Mouse (Mus musculus): ENCODE results near the gene Insig2. TPM values are rescaled to one million over a fixed set of nuclear protein-coding genes. Genes with fewer than 3 reads are reported as not detected.

The Insig2 gene
- polyA plus RNA-seq, 1 experiment from 2014 or later: 25.1 TPM

GRCm38 (mm10) chr1:121293571-121293970 is 38.8 kb downstream of the Insig2 start:
- WGBS: 63% methylated on average over 3 of the region's 3 CpGs
- Histone ChIP-seq H3K4me1 (ENCODE audit: control insufficient read depth, insufficient read depth, low read length) (no peaks in the 10 kb centered on the region), H3K36me3 (ENCODE audit: control insufficient read depth, insufficient read depth, low read length) (no peaks in the 10 kb centered on the region), H3K9me3 (ENCODE audit: control insufficient read depth, low read length) (no peaks in the 10 kb centered on the region), H3K4me3 (ENCODE audit: low read length) (no peak overlapping the region), H3K4me2 (ENCODE audit: low read depth, low read length) (no peak overlapping the region), H3K27ac (ENCODE audit: low read length) (no peak overlapping the region), H3K9ac (ENCODE audit: low read depth, low read length) (no peak overlapping the region), H3K27me3 (replicated peaks; ENCODE audit: control insufficient read depth, insufficient read depth, low read length) (no peaks in the 10 kb centered on the region)
- ATAC-seq: no peak

- Histone ChIP-seq H3K9me3 (ENCODE audit: control insufficient read depth, low read length) (no peaks in the 10 kb centered on the region), H3K27me3 (replicated peaks; ENCODE audit: control insufficient read depth, insufficient read depth, low read length) (no peaks in the 10 kb centered on the region), H3K4me2 (ENCODE audit: low read depth, low read length) (no peak overlapping the region), H3K9ac (ENCODE audit: low read depth, low read length) (no peak overlapping the region), H3K27ac (ENCODE audit: low read length) (no peak overlapping the region), H3K36me3 (ENCODE audit: control insufficient read depth, insufficient read depth, low read length) (no peaks in the 10 kb centered on the region), H3K4me1 (ENCODE audit: control insufficient read depth, insufficient read depth, low read length) (no peaks in the 10 kb centered on the region), H3K4me3 (ENCODE audit: low read length) (no peak overlapping the region)
- 78% methylated on average over 10 of the region's 10 CpGs for WGBS
- ATAC-seq: no peak
Measured at GRCm38 (mm10) chr1:121290841-121291240, 41.5 kb downstream of the Insig2 start.

- no peaks in the 10 kb centered on the region for H3K4me1 ChIP-seq (ENCODE audit: control insufficient read depth, insufficient read depth, low read length)
Measured at GRCm38 (mm10) chr1:121290340-121290739, 42.0 kb downstream of the Insig2 start.

GRCm38 (mm10) chr1:121284197-121284596 is 48.2 kb downstream of the Insig2 start:
- Histone ChIP-seq H3K4me1 (ENCODE audit: control insufficient read depth, insufficient read depth, low read length) (no peaks in the 10 kb centered on the region), H3K27me3 (replicated peaks; ENCODE audit: control insufficient read depth, insufficient read depth, low read length) (no peaks in the 10 kb centered on the region), H3K27ac (ENCODE audit: low read length) (no peak overlapping the region), H3K36me3 (ENCODE audit: control insufficient read depth, insufficient read depth, low read length) (no peaks in the 10 kb centered on the region), H3K9ac (ENCODE audit: low read depth, low read length) (no peak overlapping the region), H3K9me3 (ENCODE audit: control insufficient read depth, low read length) (no peaks in the 10 kb centered on the region), H3K4me3 (ENCODE audit: low read length) (no peak overlapping the region), H3K4me2 (ENCODE audit: low read depth, low read length) (no peak overlapping the region)
- WGBS: 84% methylated on average over 2 of the region's 2 CpGs
- peak; percentile 72 for ATAC-seq

More at GRCm38 (mm10) chr1:121290340-121290739, 42.0 kb downstream of the Insig2 start:
- Histone ChIP-seq H3K4me3 (ENCODE audit: low read length) (no peak overlapping the region), H3K27me3 (replicated peaks; ENCODE audit: control insufficient read depth, insufficient read depth, low read length) (no peaks in the 10 kb centered on the region), H3K9ac (ENCODE audit: low read depth, low read length) (no peak overlapping the region), H3K9me3 (ENCODE audit: control insufficient read depth, low read length) (no peaks in the 10 kb centered on the region), H3K27ac (ENCODE audit: low read length) (no peak overlapping the region), H3K36me3 (ENCODE audit: control insufficient read depth, insufficient read depth, low read length) (no peaks in the 10 kb centered on the region), H3K4me2 (ENCODE audit: low read depth, low read length) (no peak overlapping the region)
- WGBS: 70% methylated on average over 5 of the region's 5 CpGs
- no peak for ATAC-seq

GRCm38 (mm10) chr1:121280501-121280900 is 51.9 kb downstream of the Insig2 start:
- Histone ChIP-seq H3K4me2 (ENCODE audit: low read depth, low read length) (no peak overlapping the region), H3K9ac (ENCODE audit: low read depth, low read length) (no peak overlapping the region), H3K36me3 (ENCODE audit: control insufficient read depth, insufficient read depth, low read length) (no peaks in the 10 kb centered on the region), H3K27ac (ENCODE audit: low read length) (no peak overlapping the region), H3K4me3 (ENCODE audit: low read length) (no peak overlapping the region), H3K27me3 (replicated peaks; ENCODE audit: control insufficient read depth, insufficient read depth, low read length) (no peaks in the 10 kb centered on the region), H3K9me3 (ENCODE audit: control insufficient read depth, low read length) (no peaks in the 10 kb centered on the region), H3K4me1 (ENCODE audit: control insufficient read depth, insufficient read depth, low read length) (no peaks in the 10 kb centered on the region)
- ATAC-seq: no peak
- 97% methylated on average over 1 of the region's 1 CpGs for WGBS

GRCm38 (mm10) chr1:121278370-121278769 is 54.0 kb downstream of the Insig2 start:
- H3K4me2 ChIP-seq (ENCODE audit: low read depth, low read length): no peak overlapping the region
- 78% methylated on average over 3 of the region's 3 CpGs for WGBS
- H3K36me3 ChIP-seq (ENCODE audit: control insufficient read depth, insufficient read depth, low read length): no peaks in the 10 kb centered on the region
- H3K27me3 ChIP-seq (replicated peaks; ENCODE audit: control insufficient read depth, insufficient read depth, low read length): no peaks in the 10 kb centered on the region
- ATAC-seq: no peak
- no peaks in the 10 kb centered on the region for H3K9me3 ChIP-seq (ENCODE audit: control insufficient read depth, low read length)
- no peak overlapping the region for H3K27ac ChIP-seq (ENCODE audit: low read length)
- no peak overlapping the region for H3K4me3 ChIP-seq (ENCODE audit: low read length)
- no peaks in the 10 kb centered on the region for H3K4me1 ChIP-seq (ENCODE audit: control insufficient read depth, insufficient read depth, low read length)
- H3K9ac ChIP-seq (ENCODE audit: low read depth, low read length): no peak overlapping the region

GRCm38 (mm10) chr1:121277466-121277865 is 54.9 kb downstream of the Insig2 start:
- Histone ChIP-seq H3K4me3 (ENCODE audit: low read length) (no peak overlapping the region), H3K27ac (ENCODE audit: low read length) (no peak overlapping the region), H3K9me3 (ENCODE audit: control insufficient read depth, low read length) (no peaks in the 10 kb centered on the region), H3K9ac (ENCODE audit: low read depth, low read length) (no peak overlapping the region), H3K36me3 (ENCODE audit: control insufficient read depth, insufficient read depth, low read length) (no peaks in the 10 kb centered on the region), H3K4me1 (ENCODE audit: control insufficient read depth, insufficient read depth, low read length) (no peaks in the 10 kb centered on the region), H3K4me2 (ENCODE audit: low read depth, low read length) (no peak overlapping the region), H3K27me3 (replicated peaks; ENCODE audit: control insufficient read depth, insufficient read depth, low read length) (no peaks in the 10 kb centered on the region)
- 86% methylated on average over 4 of the region's 4 CpGs for WGBS
- ATAC-seq: no peak

GRCm38 (mm10) chr1:121275961-121276506 is 56.4 kb downstream of the Insig2 start:
- Histone ChIP-seq H3K4me1 (ENCODE audit: control insufficient read depth, insufficient read depth, low read length) (no peaks in the 10 kb centered on the region), H3K36me3 (ENCODE audit: control insufficient read depth, insufficient read depth, low read length) (no peaks in the 10 kb centered on the region), H3K27ac (ENCODE audit: low read length) (no peak overlapping the region), H3K9me3 (ENCODE audit: control insufficient read depth, low read length) (no peaks in the 10 kb centered on the region), H3K4me2 (ENCODE audit: low read depth, low read length) (no peak overlapping the region), H3K4me3 (ENCODE audit: low read length) (no peak overlapping the region), H3K27me3 (replicated peaks; ENCODE audit: control insufficient read depth, insufficient read depth, low read length) (no peaks in the 10 kb centered on the region), H3K9ac (ENCODE audit: low read depth, low read length) (no peak overlapping the region)
- no peak for ATAC-seq
- WGBS: 58% methylated on average over 3 of the region's 3 CpGs

GRCm38 (mm10) chr1:121260171-121260741 is 72.1 kb downstream of the Insig2 start:
- Histone ChIP-seq H3K9ac (ENCODE audit: low read depth, low read length) (no peak overlapping the region), H3K4me3 (ENCODE audit: low read length) (no peak overlapping the region), H3K9me3 (ENCODE audit: control insufficient read depth, low read length) (no peaks in the 10 kb centered on the region; the same call in 1 of the 2 replicates), H3K4me2 (ENCODE audit: low read depth, low read length) (no peak overlapping the region), H3K27me3 (replicated peaks; ENCODE audit: control insufficient read depth, insufficient read depth, low read length) (no peaks in the 10 kb centered on the region), H3K4me1 (ENCODE audit: control insufficient read depth, insufficient read depth, low read length) (no peaks in the 10 kb centered on the region), H3K36me3 (ENCODE audit: control insufficient read depth, insufficient read depth, low read length) (no peaks in the 10 kb centered on the region), H3K27ac (ENCODE audit: low read length) (no peak overlapping the region)
- ATAC-seq: no peak
- 70% methylated on average over 9 of the region's 9 CpGs for WGBS

All from intestine, embryonic 16.5 days (tissue).